Mouse (Mus musculus): ENCODE data around the gene Chml.

The Chml gene

DNA sequence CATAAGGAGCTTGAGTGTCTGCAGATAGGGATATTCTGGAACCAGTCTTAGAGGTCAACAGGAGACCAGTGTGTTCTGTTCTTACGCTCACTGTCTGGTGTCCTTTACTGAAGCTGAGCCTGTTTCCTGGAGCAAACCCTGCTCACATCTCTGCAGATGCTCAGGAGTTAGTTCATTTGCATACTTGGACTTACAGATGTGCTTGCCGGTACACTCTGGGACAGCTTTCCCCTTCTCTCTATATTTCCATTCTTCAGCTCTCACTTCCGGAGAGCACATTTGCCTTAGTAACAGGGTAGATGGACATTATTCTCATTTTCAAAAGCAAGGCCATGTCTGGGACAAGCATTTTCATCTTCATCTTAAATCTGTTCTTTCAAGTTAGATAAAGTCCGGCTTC lies 44.1 kb downstream of the Chml start:
- DNase-seq (ENCODE audit: low spot score in 2 of 2), result no peak

DNA sequence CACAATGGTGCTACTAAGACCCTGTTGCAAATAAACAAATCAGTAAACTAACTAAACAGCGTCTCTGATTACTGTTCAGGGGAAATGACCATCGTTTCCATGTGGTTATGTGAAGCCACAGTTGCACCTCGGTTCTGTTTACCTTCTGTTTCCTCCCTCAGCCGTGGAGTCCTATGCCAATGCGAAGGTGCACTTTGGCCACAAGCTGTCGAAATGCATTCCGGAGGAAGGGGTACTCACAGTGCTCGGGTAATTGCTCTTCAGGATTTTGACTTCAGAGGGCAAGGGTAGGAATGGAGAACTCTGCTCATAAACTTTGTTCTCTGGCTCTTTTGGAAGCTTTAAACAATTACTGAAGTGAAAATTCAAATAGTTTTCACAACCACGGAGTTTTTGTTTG lies 45.7 kb downstream of the Chml start:
- DNase-seq (ENCODE audit: low spot score in 2 of 2), result no peak

DNA sequence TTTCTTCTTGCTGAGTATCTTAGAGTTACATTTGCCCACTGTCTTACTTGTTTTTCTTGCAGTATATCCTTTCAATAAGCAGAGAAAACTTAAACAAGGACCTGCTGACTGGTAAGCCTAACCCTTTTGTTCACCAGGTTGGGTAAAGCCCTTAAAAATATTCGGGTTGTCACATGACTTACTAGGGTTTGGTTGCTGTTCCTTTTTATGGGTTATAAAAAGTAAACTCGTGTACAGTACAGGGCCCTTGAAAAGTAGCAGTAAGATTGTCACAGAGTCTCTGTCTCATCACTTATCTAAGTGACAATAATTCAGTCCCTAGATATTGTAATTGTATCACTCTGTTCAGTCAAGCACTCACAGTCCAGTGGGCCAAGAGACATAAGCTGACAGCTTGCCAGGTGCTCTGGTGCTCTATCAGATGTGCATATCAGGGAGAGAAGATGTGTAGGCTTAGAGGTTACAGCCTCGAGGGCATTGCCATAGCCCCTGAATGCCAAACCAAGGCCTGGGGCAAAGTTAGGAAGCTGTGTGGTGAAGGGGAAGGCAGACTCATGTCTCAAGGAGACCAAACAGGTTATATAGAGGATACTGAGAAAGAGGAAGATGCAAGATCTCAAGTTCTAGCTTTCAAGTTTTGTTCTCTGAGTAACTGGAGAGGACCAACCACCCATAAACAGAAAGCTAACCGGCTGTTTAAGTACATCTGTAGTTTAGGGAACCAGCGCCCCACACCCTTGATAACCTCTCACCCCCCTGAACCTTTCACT lies 49.0 kb downstream of the Chml start:
- DNase-seq (ENCODE audit: low spot score in 2 of 2), result no peak

DNA sequence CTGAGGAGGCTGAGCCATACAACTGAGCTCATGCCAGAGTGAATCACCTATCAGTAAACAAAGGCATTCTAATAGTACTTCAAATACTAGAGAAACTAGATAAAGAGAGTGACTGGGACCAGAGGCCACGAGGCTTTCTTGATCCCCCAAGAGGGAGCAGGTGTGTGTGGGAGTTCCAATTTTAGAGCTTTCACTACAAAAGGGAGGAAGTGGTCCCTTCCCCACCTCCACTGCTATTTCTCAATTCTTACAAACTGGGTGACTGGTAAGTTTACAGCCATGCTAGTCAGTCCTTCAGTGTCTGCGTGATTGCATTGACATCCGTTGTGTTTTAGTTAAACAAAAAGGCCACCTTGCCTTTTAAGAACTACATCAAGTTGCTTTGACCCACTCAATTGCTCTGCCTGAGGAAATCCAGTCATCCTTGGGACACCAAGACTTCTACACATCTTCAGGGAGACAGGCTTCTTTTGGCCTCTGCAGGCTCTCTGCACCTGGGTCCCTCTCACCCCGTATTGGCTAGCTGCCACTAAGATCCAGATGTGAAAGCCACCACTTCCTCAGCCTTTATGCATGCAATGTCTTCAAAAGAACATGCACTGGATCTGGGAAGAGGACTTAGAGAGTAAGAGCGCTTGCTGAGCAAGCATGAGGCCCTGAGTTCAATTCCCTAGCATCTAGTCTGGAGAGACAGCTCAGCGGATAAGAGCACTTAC lies 52.1 kb downstream of the Chml start:
- DNase-seq (ENCODE audit: low spot score in 2 of 2), result no peak

DNA sequence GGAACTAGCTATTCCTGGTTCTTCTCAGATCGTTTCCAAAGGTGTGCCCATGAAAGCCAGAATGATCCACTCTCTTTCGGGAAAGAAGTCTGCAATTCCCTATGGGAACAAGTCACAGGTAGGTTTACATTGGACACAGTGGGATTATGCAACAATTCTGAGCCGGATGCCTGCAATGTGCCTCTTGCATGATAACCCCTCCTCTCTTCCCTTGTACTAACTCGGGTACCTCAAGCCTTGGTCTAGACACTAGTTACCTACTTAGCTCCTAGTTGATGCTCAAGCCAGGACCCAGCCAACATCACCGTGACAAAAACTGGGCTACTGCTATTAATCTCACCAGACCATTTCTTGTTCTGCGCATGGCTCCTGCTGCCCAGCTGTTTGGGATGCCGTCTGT lies 53.6 kb downstream of the Chml start:
- no peak for DNase-seq (ENCODE audit: low spot score in 2 of 2)

DNA sequence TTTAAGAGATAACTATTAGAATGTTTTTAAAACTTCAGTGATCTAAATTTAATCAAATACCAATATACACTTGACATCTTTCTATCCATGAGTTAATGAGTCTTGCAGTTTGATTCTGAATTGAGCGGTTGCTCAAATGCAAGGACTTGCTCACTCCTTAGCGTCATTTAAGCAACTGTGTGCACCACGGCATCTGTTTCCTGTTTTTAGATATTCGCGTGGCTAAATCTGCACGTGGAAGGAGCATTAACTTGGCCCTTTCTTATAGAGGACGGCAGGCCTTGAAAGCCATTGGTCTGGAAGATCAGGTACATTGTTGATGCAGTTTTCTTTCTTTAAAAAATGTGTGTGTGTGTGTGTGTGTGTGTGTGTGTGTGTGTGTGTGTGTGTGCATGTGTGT lies 55.0 kb downstream of the Chml start:
- no peak for DNase-seq (ENCODE audit: low spot score in 2 of 2)

DNA sequence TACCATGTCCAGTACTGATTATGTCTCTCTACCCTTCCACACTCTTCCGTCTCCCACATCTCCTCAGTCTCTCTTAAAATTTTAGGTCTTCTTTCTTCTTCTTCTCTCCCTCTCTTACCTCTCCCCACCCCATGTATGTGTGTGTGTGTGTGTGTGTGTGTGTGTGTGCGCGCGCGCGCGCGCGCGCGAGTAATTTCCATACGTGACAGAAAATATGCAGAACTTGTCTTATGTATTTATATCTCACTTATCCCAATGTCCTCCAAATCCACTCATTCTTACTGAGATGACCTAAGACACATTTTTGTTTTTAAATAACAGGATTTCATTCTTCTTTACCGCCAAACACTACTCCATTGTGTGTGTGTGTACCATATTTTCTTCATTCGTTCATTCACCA lies 60.2 kb downstream of the Chml start:
- DNase-seq (ENCODE audit: low spot score in 2 of 2), result no peak

All from cerebellum, postnatal 4 days (tissue).